Mouse (Mus musculus) spleen, postnatal 14 days (tissue): ENCODE results near the gene Serpinb6a.

Experiments
- DNase-seq, 2 experiments: peaks; one replicate each; pipeline ENCODE4 v3.0.0; 2021 to 2022; ENCODE audit warnings: low spot score in 2 of 2

The Serpinb6a gene

GRCm38 (mm10) chr13:33921041-33921440, 81.6 kb downstream of the Serpinb6a start:
- no peak for DNase-seq

- no peak for DNase-seq
These were observed 95.8 kb downstream of the Serpinb6a start for GRCm38 (mm10) chr13:33906821-33907220.

GRCm38 (mm10) chr13:33905176-33905954, 97.2 kb downstream of the Serpinb6a start, which contains the start of gene Serpinb6c:
TSS of gene Serpinb6c (minus strand) at chr13:33905708.
- no peak for DNase-seq

- no peak for DNase-seq
These were observed 99.3 kb downstream of the Serpinb6a start for GRCm38 (mm10) chr13:33903290-33903689.

GRCm38 (mm10) chr13:33894207-33894606, 108.4 kb downstream of the Serpinb6a start:
- DNase-seq = no peak
